Mouse (Mus musculus) frontal cortex, postnatal 10 days (tissue): ENCODE measurements around the gene Nrxn1.

Experiments
- DNase-seq, 2 experiments: peaks; one replicate each; pipeline ENCODE4 v3.0.0; 2022; ENCODE audit warnings: low spot score in 2 of 2, mixed read lengths in 1 of 2

Gene Nrxn1

DNA sequence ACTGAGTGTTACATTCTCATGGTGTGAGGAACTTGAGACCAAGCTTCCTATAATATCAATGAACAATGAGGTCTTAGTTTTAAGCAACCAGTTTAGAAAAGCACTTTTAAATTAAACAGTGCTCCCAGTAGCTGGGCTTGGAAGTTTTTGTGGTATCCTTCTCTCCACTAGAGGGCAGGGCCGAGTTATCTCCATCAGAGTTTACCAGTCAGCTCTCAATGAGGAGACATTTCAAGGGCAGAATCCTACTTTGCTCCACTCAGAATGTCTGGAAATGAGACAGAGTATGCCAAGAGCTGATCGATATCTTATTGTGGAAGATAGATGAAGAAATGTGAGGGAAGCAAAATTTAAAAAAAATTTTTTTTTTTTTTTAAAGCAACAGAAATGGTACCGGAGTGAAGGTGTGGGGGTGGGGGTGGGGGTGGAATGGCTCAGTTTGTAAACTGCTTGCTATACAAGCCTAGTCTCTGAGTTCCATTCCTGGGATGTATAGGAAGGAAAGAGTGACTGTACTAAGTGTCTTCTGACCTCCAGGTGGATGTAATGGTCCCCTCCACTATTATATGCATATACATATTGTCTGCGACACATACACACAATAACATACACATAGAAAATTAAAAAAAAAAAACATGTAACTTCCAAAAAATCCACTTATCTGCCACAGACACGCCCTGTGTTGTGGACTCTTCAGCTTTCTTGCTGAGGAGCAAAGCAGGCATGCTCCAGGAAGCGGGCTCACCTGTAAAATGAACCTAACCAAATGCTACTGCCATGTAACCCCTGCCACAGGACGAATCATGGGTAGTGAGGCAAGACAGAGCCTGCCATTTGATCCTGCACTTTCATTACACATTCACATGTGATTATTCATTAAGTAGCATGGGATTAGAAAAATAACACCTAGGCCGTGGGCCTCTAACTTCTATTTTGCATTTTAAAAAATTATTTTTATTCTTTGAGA is 283.4 kb downstream of the Nrxn1 start:
- peak; percentile 29 to 68 for DNase-seq

DNA sequence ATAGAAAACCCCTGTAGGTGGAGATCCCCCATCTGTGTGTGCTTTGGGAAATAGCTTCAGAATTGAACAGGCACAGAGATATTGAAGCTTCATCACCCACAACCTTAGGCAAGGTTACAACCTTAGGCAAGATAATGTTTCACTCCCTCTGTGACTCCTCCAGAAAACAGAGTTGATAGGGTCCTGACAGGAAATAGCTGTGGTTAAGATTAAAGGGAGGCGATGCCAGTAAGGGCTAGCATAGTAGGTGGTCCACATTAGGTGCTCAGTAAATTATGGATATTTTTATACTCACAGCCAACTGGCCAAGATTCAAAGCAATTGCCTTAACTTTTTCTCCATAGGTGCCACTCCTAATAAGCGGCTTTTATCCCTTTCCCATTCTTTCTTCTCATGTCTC is 284.6 kb downstream of the Nrxn1 start:
- DNase-seq, result no peak

DNA sequence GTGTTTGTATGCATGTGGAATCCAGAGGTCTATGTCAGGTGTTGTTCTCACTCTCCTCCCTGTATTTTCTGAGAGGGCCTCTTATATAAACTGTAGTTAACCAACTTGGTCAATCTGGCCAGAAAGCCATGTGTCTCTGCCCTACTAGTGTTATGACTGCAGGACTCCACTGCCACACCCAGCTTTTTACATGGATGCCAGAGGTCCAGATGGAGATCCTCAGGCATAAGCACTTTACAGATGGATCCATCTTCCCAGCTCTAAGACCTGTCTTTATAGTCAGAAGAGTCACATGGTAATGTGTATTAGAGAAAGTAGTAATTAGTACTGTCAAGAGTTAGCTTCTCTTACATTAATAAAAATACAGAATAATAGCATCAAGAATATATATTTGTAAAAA is 285.7 kb downstream of the Nrxn1 start:
- no peak for DNase-seq

DNA sequence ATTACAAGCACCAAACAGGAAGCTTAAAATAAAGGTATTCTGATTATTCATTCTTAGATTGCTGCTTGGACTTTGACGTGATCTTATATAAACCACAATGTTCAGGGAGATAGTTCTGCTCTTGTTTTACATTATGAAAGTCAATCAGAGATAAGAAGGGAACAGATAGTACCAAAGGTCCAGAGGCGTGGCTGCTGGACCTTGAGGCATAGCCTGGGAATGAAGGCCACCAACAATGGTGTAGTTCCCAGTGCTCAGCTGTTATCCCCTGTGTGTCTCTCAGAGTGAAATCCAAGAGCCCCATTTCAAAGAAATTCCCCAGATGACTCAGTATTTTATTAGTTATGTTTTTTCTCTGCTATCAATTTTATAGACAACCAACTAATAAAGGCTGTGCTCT is 294.2 kb downstream of the Nrxn1 start:
- DNase-seq, result no peak

DNA sequence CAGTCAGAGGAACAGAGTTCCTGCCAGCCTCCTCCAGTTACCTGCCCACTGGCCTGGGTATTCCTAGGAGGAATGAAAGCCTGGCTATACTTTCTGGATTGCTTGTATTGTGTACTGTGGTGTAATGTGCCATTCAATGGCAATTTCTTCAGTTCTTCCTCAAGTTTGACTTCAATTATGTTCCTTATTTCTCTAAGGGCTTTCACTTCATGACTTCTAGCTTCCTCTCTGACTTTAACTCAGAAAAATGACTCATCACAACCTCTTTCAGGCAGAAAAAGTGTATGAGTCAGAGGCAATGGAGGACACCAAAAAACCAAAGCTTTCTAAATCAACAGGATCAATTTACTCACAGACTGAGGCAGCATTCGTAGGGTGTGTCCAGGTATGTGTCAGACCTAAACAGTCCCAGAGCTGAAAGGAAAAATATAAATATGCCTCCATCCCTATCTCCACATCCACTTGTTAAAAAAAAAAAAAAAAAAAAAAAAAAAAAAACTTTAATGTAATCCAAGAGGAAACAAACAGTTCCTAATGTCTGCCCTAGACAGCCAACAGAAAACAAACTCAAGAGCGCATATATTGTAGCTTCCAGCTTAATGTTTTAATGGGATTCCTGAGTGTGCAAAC is 295.1 kb downstream of the Nrxn1 start:
- DNase-seq, result no peak

DNA sequence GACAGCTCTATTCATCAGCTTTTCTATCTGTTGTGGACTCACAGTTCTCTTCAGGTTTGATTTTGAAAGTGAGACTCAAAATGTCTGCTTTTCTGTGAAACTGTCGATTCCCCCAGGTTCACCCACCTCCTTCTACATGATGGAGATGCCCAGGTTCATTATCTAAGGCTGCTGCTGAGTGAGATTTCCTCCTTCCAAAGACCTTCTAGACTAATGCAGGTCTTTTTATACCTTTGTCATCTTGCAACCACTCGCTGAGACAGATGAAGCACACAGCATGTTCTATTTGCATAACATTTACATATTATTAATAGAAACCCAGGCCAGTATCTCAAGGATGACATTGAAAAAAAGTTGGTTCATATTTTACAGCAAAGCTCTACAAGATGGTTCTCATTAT is 295.9 kb downstream of the Nrxn1 start:
- no peak for DNase-seq

DNA sequence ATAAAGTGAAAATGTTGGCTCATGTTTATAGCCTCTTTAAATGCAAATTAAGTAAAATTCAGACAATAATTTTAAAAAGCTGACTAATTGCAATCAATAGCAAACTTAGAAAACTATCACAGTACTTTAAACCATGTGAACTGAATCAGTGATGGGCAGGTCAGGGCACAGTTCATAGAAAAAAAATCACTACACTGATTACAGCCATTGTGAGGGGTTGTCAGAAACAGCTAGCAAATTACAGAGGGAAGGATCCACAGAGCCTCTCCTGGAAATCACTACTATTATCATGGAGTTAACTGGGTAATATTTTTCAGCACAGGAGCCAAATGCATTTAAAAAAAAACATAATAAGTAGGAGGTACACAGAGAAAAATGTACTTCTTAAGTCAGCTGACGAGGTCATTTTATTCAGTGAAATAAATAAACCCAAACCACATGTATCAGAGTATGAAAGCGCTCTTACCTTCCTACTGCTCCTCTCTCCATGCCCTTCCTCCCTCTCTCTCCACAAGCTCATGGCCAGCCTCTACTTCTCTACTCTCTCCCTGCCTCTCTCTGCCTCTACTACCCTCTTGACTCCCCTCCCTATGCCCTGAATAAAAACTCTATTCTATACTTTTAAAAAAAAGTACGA is 304.3 kb downstream of the Nrxn1 start:
- DNase-seq, result no peak

DNA sequence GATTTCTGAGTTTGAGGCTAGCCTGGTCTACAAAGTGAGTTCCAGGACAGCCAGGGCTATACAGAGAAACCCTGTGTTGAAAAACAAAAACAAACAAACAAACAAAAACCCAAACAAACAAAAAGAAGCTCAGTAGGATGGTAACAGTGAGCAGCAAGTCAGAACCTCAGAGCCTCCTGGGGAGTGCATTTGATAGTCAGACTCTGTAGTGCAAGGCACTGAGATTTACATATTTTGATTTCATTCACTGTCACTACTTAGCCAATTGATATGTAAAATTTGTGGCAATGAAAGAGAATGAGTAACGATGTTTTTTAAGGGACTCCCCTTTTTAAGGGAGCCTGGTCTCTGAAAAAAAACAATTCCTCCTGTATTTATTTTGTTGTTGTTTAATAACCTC is 304.8 kb downstream of the Nrxn1 start:
- no peak for DNase-seq

DNA sequence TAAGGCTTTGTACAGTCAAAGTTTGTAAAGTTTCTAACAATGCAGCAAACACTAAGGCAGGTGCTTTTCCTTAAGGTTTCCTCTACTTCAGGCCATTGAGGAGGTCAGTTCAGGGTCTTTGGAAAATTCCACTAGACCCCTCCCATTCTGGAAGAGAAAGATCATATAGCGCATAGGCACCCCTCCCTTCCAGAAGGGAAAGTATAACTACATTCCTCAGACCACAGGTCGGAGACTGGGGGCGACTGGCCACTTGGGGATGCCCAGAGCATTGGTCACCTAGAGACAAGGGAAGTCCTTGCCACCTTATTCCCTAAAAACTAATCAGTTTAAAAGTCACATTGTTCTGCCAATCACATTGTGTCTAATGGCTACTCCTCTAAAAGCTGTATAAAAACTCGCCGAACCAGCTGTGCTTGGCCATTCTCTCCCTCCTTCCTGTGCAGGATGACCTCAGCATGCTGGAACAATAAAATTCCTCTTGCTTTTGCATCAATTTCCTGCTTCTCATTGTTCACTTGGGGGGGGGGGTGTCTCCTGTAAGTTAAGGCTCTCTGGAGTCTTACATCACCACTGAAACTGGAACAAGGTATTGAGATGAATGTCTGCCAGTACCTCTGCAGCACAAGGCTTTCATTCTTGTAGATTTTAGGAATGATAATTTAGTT is 305.6 kb downstream of the Nrxn1 start:
- no peak for DNase-seq

DNA sequence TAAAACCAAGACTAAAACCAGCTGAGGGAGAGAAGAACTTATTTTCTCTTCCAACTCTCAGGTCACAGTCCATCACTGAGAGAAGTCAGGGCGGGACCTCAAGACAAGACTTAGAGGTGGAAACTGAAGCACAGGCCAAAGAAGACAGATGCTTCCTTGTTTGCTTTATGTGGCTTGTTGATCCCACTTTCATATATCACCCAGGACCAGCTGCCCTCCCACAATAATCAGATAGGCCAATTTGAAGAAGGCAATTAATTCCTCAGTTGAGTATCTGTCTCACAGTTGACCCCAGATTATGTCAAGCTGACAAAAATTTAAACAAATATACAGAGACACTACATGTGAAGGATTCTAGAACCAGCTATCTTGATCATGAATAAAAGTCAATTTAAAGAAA is 312.4 kb downstream of the Nrxn1 start:
- no peak for DNase-seq

DNA sequence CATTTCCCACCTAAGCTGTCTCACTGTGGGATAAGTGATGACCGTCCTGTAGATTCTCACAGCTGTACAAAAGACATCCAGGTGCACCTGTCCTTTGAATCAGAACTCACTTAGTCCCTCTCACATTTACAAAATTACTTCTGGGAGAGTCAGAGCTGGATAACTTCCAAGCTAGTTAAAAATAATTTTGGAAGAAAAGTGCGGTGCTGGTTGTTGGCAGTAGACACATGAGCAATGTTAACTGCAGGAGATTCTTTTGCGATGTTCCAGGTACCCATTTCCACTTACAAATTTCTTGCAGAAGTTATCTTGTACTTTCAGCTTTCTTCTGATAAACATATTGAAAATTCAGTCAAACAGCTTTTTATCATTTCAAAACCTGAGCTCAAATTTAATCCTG is 317.5 kb downstream of the Nrxn1 start:
- no peak for DNase-seq

DNA sequence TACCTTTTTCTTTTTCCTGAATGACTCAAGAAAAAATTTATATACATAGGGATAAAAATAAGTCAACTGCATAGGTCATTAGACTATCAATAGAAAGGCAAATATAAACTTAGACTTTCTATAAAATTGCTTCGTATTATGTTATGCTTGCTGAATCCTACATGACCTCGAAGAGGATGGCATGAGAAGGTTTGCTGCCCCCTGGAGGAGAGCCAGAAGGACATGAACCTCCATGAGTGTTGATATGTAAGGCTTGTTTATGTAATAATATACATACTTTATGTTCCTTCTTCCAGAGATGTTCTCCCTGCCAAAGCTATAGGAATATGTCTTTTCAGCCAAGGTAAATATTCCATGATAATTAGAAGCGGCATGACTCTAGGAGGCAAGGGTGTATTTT is 319.6 kb downstream of the Nrxn1 start:
- DNase-seq, result no peak

DNA sequence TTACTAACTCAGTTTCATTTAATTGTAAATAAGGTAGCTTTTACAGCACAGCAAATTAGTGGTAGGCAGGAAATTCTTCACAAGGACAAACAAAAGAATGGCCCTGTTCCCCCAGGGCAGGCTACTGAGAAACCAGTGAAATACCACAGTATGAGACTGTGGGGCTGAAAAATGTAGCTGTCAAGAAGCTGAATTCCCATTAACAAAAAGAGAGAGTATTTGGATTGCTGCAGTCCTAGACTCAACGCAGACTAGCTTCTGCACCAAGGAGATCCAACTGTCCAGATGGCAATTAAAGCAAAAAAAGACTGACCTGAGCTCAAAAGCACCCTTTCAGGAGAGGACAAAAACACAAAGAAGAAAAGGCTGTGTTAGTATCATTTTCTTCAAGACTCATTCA is 324.7 kb downstream of the Nrxn1 start:
- no peak for DNase-seq

DNA sequence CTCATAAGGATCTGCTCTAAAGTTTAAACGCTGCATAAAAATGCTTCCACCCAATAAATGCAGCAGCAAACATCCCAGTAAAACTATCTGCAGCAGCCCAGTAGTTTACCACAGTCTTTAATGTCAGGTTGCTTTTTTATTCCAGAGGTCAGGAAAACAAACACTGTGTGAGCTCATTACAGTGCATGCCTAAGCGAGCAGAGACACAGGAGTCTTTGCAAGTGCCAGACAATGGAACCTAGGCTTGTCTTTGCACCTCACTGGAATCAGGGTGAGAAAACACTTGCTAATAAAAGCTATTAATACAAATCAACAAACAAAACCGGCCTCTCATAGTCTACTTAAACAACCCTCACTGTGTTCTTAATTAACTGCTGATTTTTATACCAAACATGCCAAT is 365.7 kb downstream of the Nrxn1 start:
- no peak for DNase-seq

DNA sequence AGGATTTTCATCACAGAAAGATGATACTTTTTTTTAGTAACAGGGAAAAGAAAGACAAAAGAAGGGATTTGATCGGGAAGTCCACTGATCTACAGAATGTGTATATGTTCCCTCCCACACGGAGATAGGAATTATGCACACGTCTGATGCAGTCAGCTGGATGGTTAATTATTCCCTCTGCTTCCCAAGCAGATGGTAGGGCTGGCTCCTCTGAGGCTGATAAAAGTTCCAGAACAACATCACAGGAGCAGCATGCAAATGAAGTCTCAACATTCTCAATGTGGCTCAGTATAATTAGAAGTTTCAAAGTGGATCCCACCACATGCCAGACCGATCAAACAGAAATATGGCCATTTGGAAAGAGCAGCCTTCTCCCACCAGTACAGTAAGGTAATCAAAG is 388.1 kb downstream of the Nrxn1 start:
- DNase-seq, result peak; percentile 23 to 56

DNA sequence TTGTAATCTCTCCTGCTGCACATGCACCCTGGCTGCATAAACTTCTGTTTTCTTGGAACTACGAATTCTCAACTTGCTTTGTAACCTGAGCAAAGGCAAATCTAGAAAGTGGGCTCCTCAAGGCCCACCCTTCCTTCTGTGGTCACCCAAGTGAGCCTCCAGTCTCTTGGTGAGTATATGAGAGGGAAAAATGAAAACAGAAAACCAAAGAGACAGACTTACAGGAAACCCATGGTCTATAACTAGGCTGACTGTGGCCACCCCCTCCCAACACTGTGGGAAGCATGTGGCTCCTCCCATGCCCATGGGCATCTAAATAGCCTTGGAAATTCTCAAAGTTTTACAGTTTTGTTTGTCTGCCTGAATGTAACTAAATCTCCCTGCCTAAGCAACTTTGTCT is 390.2 kb downstream of the Nrxn1 start:
- no peak for DNase-seq

DNA sequence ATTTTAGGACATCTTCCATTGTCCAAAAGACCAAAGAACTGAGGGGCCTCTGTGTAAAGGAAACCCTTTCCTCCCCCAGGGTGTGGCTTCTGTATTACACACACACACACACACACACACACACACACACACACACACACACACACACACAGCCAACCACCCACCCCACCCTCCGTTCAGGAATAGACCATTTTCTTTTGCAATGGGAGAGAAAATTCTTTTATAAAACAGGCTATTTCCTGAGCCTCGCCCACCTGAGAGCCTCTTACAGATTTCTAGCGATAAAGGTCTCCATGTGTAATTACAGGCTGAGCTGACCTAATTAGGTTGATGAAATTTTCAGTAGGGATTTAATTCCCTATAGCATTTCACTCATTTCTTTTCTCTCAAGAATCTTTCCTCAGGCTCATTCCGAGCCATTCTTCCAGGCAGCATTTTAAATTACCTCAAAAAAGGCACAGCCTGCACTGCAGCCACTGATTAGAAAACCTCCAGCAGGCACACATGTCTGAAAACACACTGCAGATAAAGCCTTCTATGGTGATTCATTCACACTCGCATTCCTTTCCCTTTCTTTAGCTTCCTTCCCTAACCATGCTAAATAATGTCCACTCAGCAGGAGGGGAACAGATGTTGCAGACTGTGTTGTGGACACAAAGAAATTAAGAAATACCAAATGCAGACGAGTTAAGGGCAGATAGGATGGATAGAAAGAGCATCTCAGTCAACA is 396.6 kb downstream of the Nrxn1 start:
- no peak for DNase-seq

DNA sequence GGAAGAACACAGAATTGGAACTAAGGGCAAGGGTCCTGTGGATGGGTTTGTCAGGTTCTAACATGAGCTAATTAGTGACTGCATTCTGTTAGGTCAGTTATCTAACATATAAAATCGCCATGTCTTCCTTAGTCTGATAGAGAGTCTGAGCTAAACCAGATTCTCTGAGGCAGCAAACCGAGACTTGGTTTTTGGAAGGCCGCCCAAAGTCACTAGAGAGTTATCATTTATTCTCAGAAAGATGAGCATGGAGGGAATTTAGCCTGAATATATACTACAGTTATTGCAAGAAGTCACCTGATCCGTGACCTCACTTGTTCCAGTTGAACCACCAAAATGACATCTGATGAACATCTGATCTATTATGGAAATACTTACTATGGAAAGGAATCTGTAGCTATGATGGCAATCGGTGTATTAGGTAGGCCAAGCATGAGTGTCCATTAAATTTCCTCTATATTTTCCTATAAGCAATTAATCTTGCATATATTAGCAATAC is 397.7 kb downstream of the Nrxn1 start:
- DNase-seq, result no peak

DNA sequence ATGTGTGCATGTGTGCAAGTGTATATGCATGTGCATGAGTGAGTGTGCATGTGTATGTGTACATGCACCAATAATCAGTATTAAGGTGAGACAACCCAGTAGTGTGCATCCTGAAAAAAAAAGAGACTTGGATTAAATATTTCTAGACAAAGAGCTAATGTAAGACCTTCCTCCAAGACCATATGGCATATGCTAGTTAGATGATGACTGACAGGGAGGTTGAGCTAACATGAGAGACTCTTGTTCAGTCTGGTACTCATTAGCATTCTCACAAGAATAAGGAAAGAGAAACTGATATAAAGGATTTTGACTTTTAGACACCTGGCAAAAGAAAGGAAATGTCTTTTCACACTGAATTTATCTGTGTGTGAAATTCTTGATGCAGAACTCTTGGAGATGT is 408.7 kb downstream of the Nrxn1 start:
- DNase-seq, result no peak

DNA sequence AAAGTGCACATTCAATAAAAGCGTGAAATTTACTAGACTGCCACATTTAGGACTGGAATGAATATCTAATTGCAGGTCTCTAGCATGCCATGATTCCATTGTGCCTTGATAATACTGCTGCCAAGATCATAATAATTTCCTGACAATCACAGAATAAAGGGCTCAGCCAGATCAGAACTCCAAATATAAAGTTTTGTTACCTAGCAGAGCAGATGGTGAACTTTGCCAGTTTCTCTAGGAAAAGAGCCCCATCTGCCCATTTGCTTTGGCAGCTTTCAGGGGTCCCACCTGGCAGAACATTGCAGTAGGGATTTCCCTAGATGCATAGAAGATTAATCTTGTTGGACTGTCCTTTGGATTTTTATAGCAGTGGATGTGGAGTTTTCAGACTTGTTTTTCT is 411.9 kb downstream of the Nrxn1 start:
- no peak for DNase-seq

DNA sequence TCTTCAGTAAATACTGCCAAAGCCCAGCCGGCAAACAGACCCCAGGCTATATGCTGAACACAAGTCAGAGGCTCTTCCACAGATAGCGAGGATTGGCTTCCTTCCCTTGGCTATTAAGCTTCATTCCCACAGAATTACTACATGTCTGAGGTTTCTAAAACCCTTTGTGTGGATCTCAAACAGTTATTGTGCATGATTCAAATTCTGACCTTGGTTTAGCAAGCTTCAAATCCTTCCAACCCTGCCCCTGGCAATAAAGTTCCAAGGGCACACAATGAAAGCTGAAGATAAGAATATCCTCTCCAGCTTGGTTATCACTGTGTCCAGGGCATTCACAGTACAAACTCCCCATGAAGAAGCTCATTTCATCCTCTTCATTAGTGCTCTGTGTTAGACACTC is 416.2 kb downstream of the Nrxn1 start:
- DNase-seq, result no peak
